Mouse (Mus musculus) ovary, postnatal 36 days (tissue): Measurements from ENCODE around the gene D630045J12Rik.
A peak's percentile ranks its signal among the peaks of the same experiment; 100 is the strongest.

ENCODE experiments used
- DNase-seq: peaks from one replicate; pipeline ENCODE4 v3.0.0; 2022; ENCODE audit warnings: low spot score, mixed read lengths

The D630045J12Rik gene

DNA sequence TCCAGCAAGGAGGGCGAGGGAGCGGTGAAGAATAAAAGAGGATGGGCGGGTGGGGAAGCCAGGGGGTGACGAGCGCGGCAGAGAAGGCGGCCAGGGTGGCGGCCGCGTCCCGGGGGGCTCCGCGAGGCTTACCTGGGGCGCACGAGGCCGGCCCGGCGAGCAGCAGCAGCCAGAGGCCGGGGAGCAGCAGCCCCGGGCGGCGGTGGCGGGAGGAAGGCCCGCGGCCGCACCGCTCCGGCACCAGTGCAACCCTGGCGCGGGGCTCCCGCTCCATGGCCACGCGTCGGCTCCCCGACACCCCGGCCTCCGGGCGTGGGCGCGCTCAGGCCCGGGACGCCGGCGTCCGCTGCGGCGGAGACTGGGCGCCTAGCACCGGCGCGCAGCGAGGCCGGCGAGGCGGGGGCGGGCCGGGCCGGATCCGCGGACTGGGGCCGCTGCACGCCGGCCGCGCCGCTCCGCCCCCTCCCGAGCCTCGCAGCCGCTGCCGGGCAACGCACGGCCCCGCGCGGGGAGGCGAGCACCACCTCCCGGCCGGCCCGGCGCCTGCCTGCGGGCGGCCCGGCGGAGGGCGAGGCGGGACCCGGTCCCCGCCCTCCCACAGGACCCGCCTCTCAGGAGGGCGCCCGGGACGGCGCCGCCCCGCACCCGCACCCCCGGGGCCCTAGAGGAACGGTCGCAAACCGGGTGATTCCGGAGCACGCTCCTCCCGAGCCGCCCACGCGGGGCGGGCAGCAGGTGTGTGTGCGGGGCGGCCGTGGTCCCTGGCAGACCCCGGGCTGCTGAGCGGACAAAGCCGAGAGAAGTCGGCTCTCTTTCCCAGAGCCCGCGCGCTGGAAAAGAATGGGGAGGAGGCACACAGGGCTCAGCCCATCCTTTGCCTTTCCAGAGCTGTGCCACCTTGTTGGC, at the start of gene D630045J12Rik:
TSS of gene D630045J12Rik (minus strand) at position 274 of the 906 bp plus-strand sequence.
- peak; percentile 86 for DNase-seq

DNA sequence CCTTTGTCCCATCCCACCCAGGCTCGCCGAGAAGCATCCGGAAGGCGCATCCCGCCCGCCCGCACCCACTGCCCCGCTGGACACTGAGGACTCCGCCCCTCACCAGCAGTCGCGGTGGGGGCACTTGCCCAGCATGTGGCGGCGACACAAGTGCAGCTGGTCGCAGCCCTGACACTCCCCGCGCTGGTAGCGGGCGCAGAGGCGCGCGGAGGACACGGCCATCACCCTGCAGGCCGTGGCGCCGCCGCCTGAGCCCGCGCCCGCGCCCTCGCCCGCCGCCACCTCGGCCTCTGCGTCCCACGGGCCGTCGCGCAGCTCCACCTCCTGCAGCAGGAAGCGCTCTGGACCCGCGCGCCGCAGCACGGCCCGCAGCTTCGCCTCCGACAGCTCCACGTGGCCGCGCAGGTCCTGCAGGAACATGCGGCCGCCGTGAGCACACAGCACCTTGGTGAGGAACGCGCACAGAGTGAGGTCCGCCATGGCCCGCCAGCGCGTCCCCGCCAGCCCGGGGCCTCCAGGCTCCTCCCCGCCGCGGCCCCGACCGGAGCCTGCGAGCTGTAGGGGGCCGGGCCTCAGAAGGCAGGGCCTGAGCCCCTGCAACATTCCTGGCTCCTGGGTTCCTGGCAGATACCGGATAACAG, 45.1 kb upstream of the D630045J12Rik start, which contains the start of gene Zc3hav1l:
TSS of gene Zc3hav1l (minus strand) at position 499 of the 641 bp plus-strand sequence.
- DNase-seq: peak; percentile 82

DNA sequence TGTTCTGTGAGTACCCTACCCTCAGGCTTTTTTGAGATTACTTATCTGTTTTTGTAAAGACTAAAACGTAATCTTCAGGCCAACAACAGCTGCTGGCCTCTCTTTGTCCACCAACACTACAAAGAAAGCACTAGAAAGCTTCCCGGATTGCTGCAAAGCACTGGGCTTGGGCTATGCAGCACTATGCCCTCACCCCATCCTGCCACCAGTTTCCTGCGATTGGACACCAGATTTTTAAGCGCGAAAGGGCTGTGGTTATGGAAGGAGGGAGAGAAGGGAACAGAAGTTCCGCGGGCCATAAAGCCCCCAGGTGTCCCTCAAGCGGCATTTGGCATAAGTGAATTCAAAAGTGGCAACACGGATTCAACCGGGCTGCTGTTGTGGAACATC, 44.4 kb upstream of the D630045J12Rik start:
- peak; percentile 21 for DNase-seq

DNA sequence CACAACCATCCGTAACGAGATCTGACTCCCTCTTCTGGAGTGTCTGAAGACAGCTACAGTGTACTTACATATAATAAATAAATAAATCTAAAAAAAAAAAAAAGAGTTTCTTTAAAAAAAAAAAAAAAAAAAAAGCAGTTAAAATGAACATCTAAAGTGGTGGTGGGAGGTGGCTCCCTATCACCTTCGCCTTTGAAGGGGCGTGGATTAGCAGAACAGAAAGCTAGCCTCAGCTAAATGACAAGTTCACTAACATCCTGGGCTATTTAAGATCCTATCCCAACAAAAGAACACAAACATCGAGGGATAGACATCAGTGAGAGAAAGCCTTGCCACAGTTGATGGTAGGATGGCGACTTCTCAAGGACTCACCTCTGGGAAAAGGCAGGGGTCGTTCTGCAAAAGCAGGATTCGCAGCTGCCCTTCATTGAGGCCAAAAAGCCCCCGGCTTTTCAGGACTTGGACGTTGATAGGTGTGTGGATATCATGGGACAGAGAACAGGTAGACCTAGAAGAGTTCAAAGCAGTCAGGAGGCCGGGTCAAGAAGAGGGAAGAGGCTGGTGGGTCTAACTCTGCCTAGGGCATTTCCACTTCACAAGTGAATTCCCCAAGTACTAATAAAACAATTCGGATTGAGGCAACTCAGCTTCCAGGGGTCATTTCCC, 43.9 kb upstream of the D630045J12Rik start:
- DNase-seq: no peak

DNA sequence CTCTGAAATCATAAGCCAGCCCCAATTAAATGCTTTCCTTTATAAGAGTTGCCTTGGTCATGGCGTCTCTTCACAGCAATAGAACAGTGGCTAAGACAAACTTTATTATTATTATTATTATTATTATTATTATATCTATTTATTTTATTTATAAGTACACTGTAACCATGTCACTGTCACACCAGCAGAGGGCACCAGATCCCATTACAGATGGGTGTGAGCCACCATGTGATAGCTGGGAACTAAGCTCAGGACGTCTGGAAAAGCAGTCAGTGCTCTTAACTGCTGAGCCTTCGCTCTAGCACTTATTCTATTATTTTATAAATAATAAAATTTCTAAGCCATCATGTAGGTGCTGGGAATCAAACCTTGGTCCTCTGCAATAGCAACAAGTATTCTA, 39.9 kb upstream of the D630045J12Rik start:
- DNase-seq: no peak

DNA sequence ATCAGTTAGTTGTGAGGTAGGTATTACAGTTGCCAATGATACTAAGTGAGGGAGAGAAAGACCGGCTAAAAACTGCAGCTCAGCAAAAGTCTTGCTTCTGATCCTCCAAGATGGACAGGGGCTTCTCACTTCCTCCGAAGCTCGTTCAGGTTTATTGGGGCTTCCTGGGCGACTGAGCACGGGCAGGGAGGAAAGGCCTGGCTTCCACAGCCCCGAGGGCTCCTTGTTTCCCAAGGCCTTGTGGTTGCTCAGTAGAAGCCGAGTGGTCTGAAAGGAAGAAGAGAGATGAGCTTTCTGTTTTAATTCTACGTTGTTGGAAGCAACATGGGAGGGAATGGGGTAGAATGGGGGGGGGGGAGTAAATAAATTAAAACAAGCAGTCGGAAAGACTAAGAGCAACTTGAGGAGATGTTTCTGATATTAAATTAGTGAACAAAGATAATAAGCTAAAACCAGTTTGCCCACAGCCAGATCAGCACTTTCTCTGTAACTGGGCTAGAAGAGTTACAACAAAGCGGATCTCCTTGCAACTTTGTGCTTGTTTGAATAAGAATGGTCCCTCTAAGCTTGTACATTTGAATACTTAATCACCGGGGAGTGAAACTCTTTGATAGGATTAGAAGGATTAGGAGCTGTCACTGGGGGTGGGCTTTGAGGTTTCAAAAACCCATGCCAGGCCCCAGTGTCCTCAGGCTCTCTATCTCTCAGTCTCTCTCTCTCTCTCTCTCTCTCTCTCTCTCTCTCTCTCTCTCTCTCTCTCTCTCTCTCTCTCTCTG, 39.2 kb upstream of the D630045J12Rik start:
- no peak for DNase-seq

DNA sequence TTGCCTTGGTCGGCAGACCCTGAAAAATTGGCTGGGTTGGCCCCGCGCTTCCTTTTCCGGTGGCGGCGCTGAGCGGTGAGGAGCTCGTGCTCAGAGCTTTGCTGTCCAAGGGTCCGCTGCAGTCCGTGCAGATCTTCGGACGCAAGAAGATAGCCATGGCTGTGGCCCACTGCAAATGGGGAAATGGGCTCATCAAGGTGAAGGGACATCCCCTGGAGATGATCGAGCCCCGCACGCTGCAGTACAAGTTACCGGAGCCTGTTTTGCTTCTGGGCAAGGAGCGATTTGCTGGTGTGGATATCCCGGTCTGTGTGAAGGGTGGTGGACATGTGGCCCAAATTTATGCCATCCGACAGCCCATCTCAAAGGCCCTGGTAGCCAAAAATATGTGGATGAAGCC, 30.6 kb upstream of the D630045J12Rik start:
- DNase-seq: no peak

DNA sequence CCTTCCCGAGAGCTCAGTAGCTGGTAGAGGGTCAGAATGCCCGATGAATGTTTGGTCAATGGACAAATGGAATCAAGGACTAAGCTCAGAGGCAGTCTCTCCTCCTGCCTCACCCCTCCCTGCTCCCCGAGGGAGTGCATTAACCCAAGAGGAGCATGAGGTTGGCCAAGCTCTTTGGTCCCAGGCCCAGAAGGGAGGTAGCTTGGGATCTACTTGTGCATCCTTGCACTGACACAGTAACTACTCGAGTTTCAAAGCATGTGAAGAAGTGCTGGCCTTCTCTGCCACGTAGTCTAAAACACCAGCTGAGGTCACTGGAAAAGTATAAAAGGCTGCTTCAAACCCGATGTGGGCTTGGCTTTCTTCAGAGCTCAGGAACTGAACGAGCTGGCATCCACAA, 10.7 kb upstream of the D630045J12Rik start:
- no peak for DNase-seq

DNA sequence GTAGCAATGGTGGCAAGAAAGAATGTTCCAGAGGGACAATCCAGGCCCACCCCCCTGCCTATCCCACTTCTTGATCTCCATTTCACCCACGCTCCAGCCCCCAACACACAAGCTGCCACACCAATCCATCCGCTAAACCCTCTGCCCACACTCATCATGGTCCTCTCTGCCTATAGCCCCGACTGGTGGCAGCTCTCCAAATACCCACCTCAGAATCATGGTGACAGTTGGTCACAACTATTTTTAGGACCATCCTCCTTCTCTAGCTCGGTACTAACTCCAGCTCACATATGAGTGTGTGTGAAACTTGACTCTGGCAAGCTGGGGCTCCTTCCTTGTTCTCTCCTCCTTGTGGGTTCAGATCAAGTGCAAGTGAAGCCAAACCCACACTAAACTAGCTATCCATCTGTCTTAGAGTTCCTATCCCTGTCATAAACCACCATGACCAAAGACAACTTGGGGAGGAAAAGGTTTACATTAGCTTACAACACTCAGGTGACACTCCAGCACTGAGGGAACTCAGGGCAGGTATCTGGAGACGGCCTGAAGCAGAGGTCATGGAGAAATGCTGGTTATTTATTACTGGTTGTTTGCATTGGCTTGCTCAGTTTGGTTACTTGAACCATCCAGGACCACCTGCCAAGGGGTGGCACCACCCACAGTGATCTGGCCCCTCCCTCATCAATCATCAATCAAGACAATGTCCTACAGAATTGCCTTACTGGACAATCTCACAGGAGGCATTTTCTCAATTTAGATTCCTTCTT, 9.8 kb upstream of the D630045J12Rik start:
- DNase-seq: no peak

DNA sequence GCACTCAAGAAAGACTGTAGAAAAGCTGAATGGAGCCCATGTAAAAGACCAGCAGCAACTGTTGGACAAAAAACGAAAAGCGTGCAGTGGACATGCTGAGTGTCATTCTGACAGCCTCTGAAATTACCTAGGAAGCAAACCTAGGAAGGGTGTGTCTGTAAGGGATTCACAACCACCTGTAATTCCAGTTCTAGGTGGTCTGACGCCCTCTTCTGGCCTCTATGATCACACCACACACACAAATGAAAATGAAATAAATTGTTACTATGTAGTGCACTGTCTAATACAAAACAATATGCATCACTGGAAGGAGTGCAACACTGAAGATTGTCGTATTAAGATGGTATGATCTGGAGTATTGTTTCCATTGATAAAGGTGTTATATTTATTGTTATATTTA, 8.1 kb upstream of the D630045J12Rik start:
- DNase-seq: no peak

DNA sequence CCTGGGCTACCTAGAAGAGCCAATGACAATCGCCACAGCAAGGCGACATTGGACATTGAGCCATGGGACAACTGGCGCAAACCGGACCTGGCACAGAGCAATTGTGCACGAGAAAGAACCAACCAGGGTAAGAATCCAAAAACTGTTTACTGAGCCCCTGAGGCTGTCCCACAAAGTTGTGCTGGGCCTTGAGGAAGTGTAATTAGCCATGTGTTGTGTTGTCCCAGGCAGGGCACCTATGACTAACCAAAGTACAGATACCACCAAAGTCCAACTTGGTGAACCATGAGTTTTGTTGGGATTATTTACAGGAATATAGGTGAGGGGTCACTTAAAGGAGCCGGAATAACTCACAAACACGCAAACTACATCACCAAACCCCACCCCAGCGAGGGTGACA, 3.7 kb upstream of the D630045J12Rik start:
- no peak for DNase-seq

DNA sequence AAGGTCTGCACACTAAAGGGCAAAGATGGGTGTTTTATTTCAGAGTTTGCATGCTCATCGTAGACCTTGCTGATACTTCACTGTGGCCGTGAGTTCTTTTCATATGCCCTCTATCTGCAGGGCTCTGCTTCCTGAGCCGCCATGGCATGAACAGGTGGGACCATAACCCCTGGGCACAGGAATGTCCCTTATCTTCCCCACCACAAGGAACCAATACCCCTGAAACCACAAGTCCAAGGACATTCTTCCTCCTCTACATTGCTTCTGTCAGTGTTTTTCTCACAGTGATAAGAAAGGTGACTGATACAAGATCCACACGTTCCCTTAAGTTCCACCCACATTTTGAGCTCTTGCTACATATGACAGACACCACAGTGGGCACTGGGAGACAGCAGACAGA, 3.0 kb upstream of the D630045J12Rik start:
- no peak for DNase-seq

DNA sequence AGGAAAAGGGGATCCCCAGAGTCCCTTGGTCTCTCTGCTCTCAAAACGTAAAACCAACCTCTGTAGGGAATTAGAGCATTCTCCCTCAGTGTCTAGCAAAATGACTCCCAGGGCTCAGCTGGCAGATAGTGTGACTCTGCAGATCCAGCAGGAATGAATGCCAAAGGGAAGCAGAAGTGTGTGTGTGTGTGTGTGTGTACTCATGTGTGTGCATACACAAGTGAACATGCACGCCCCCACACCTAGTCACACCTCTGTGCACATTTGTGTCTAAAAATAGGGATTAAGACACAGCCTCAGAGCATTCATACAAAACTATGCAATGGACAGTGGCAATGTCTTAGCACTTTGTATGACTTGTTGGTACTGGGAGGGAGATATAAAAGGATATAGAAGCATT, 2.0 kb upstream of the D630045J12Rik start:
- no peak for DNase-seq

DNA sequence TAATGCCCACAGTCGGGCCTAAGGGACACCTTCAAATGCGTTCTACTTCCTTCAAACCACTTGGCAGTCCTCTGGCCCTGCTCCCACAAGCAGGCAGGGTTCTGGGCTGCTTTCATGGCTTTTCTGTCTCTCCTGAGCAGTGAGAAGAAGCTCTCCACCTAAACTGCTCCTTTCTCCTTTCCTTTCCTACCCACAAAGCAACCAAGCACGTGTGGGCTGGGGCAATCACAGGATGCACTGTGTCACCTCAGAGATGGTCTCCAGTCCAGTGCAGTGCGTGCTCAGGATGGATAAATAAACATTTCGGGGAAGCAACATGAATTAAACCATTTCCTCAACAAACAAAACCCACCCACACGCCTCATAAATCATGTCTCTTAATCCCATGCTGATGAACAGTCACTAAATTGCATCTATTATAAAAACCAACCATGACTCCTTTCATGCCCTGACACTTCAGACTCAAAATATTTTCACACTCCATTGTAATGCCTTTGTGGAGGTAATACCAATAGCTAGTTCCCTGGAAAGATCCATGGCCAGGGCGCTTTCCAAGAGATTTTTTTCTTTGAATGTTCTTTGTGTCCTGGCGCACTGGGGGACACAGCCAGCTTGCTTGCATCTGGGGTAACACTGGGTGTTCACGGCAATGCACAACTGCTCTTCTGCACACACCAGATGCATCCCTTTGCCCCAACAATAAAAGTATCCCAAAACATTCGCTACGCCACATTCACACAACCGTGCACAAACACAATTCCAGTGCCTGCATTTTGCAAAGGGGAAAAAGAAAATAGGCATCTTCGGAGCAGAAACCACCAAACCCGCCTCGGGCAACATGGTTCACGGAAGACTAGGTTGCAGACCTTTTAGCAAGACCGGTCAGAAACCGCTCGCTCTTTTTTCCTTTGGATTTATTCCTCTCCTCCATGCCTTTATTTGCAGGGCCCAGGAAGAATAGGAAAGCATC, 758 bp downstream of the D630045J12Rik start:
- DNase-seq: no peak

DNA sequence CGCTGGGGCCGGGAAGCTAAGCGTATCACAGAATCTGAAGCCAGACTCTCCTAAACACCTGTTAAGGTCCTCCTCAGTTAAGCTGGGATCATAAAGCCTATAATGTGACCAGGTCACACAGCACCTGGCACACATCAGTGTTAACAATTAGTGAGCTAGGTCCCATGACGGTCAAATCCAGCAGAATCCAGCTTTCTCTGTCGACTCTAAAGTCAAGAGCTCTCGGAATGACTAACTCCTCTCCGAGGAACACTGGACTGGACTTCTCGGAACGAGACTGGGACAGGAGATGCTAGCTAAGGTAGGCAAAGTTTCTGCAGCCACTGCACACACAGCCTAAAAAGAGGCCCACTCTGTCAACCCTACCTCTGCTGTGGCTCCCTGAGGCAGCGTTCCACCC, 1.7 kb downstream of the D630045J12Rik start:
- DNase-seq: no peak

DNA sequence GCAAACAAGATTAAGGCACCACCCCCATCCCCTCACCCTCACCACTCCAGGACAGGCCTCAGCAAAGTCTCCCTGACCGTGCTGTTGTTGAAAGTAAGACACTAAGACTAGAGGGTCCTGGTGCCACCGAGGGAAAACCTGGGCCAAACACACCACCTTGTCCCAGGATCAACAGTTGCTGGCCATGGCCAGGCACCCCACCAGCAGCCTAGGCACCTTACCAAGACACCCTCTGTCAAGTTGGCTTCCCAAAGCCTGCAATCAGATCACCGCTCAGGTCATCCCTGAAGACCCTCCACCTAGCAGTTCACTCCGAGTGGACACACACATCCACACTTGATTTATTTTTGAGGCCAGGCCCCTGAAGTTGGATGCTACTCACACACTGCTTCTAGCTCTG, 2.3 kb downstream of the D630045J12Rik start:
- no peak for DNase-seq

DNA sequence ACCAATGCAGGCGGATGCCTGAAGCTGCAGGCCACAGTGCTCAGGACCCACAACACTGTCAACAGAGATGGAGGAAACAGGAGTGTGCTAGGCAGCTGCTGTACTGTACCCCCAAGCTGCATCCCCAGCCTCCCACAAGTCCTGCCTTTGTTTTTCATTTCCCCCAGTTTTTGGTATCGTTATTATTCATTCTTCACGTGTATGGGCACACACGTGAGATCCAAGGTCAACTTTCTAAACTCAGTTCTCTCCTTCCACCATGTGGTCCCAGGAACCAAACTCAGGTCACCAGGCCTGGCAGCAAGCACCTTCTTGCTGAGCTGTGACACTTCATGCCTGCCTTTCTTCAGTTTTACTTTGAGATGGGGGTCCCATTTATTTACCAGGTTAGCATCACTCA, 6.4 kb downstream of the D630045J12Rik start:
- no peak for DNase-seq

DNA sequence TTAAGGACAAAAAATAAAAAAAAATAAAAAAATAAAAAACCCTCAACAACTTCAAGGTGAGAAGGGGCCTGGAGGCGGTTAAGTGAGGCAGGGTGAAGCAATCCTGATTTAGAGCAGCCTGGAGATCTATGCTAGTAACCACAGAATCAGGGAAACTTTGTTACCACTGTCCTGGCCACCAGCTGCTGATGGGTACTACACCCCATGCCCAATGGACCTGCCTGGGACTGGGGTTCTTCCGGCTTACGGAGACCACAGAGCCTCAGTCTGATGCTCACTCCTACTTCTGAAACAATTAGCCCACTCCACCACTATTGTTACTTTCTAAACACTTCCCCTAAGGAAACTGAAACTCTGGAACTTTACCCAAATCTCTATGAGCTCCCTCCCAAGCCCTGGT, 9.0 kb downstream of the D630045J12Rik start:
- no peak for DNase-seq

DNA sequence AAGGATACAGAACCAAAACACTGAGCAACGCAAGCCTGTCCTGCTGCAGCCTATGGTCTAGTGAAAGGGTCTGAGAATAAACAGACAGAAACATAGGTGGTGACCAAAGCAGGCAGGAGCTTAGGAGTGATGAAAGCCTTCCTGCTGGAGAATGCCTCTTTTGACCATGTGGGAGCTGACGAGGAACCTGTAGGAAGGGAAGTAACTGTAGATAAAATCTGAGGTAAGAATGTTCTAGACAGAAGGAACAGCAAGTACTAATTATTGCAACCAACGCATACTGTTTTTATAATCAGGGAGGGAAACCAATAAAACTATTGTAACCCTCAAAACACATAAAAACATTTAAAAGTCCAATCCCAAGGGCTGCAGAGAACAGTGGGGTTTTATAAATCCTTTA, 9.6 kb downstream of the D630045J12Rik start:
- no peak for DNase-seq

DNA sequence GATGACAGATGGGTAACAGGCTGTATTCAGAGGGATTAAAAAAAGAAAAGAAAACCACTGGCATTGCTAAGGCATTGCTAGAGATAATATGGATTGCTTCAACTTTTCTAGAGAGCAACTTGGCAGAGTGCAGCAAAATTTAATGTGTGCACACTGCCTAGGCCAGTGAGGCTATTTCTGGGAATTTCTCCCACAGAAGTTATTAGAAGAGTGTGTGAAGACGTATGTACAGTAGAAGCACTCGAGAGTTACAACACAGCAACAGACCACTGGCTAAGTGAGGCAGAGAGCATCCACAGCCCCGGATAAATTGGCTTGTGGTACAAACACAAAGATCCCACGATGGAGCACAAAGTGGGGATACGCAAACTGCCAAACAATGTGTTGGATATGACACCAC, 11.0 kb downstream of the D630045J12Rik start:
- no peak for DNase-seq
